Mouse (Mus musculus) C2C12 (cell line): ENCODE results near the gene Nipa2. TPM values are rescaled to one million over a fixed set of nuclear protein-coding genes. Genes with fewer than 3 reads are reported as not detected.
A peak's percentile ranks its signal among the peaks of the same experiment; 100 is the strongest.

ENCODE experiments used
- H3K27me3 ChIP-seq: one replicate; pipeline ENCODE4 v1.6.1; 2011; ENCODE audit not compliant: control insufficient read depth, insufficient read depth, insufficient read length
- H3K36me3 ChIP-seq: one replicate; pipeline ENCODE4 v1.6.1; 2011; ENCODE audit not compliant: control insufficient read depth, insufficient read depth
- H3K4me3 ChIP-seq: one replicate; pipeline ENCODE4 v1.5.1; 2011; ENCODE audit warnings: mild to moderate bottlenecking, control low read depth; ENCODE audit not compliant: poor library complexity, insufficient read depth, severe bottlenecking
- H3K79me2 ChIP-seq: one replicate; pipeline ENCODE4 v1.6.1; 2011; ENCODE audit not compliant: control insufficient read depth, insufficient read depth
- H3K79me3 ChIP-seq: one replicate; pipeline ENCODE4 v1.6.1; 2011; ENCODE audit warnings: low read depth, control low read depth
- H3ac ChIP-seq: one replicate; pipeline ENCODE3; 2011; ENCODE audit warnings: low read depth; ENCODE audit not compliant: control insufficient read depth, insufficient read length
- CEBPB ChIP-seq: IDR thresholded peaks from one replicate; pipeline ENCODE4 v1.6.1; 2011; ENCODE audit warnings: low read depth, mild to moderate bottlenecking, control low read depth, moderate library complexity
- CTCF ChIP-seq: IDR thresholded peaks from one replicate; pipeline ENCODE4 v1.5.1; 2011; ENCODE audit not compliant: control insufficient read depth, insufficient read depth, insufficient read length
- FOSL1 ChIP-seq: IDR thresholded peaks from one replicate; pipeline ENCODE4 v1.8.0; 2011; ENCODE audit warnings: mild to moderate bottlenecking, low read length; ENCODE audit not compliant: poor library complexity, insufficient read depth, severe bottlenecking
- MAX ChIP-seq: IDR thresholded peaks from one replicate; pipeline ENCODE4 v1.6.1; 2011; ENCODE audit warnings: mild to moderate bottlenecking, control low read depth
- MYOD1 ChIP-seq: IDR thresholded peaks from one replicate; pipeline ENCODE4 v1.6.1; 2011; ENCODE audit warnings: low read depth; ENCODE audit not compliant: control insufficient read depth, insufficient read length
- MYOG ChIP-seq: IDR thresholded peaks from one replicate; pipeline ENCODE4 v1.6.1; 2011; ENCODE audit not compliant: control insufficient read depth, insufficient read length; ENCODE audit errors: extremely low read depth
- USF1 ChIP-seq: IDR thresholded peaks from one replicate; pipeline ENCODE4 v1.6.1; 2011; ENCODE audit warnings: low read depth, mild to moderate bottlenecking, control low read depth, moderate library complexity
- long read RNA-seq, 2 experiments: library from polyadenylated mRNA; unstranded; transcript quantifications; one replicate each; pipeline ENCODE4 v2.0.0; 2019 to 2020
- polyA plus RNA-seq: library from polyadenylated mRNA; unstranded; fragments of >200 nt; fragmentation: generic; extraction: Trizol; gene quantifications from one replicate; pipeline ENCODE4 v1.2.1, GENCODE M21; 2012; ENCODE audit warnings: missing spikeins

Nipa2 gene
- 17.2 TPM for polyA plus RNA-seq
- long read RNA-seq, experiment 1, transcript Nipa2-201 (7 exons, 3,197 nt) = major isoform, 12 of 16 reads
- long read RNA-seq, experiment 1, partial matches to known transcripts = 0 of 16 reads
- long read RNA-seq, experiment 1, other reads (novel, unspliced or antisense) = 4 of 16 reads
- long read RNA-seq, experiment 2, transcript Nipa2-201 (7 exons, 3,197 nt) = major isoform, 71 of 101 reads
- long read RNA-seq, experiment 2, transcript Nipa2-202 (6 exons, 3,039 nt) = minor isoform, 17 of 101 reads
- long read RNA-seq, experiment 2, partial matches to known transcripts = 0 of 101 reads
- long read RNA-seq, experiment 2, other reads (novel, unspliced or antisense) = 13 of 101 reads

GRCm38 (mm10) chr7:55962004-55962908, at the start of gene Nipa2:
Gene Nipa2 (minus strand): TSS chr7:55962476.
- TF ChIP-seq CEBPB (no peak), USF1 (peak; percentile 7), MAX (peak; percentile 16)
- H3K27me3 ChIP-seq = no peaks in the 10 kb centered on the region
- H3K36me3 ChIP-seq = no peaks in the 10 kb centered on the region
- H3K79me2 ChIP-seq = peaks cover 50% of the 10 kb centered on the region
- H3ac ChIP-seq = peak within 1 kb of the TSS; percentile 98
- H3K79me3 ChIP-seq = peaks cover 41% of the 10 kb centered on the region
- peak within 1 kb of the TSS; percentile 63 for H3K4me3 ChIP-seq

- H3K4me3 ChIP-seq = no peak overlapping the region
- H3K79me2 ChIP-seq = no peaks in the 10 kb centered on the region
- TF ChIP-seq FOSL1 (no peak), USF1 (no peak), MAX (no peak)
- no peaks in the 10 kb centered on the region for H3K36me3 ChIP-seq
- no peaks in the 10 kb centered on the region for H3K27me3 ChIP-seq
- no peak overlapping the region for H3ac ChIP-seq
- H3K79me3 ChIP-seq = no peaks in the 10 kb centered on the region
Observed at GRCm38 (mm10) chr7:56011018-56011333, 48.7 kb upstream of the Nipa2 start.

GRCm38 (mm10) chr7:56010318-56011017, 48.2 kb upstream of the Nipa2 start:
- Histone ChIP-seq H3K79me3 (no peaks in the 10 kb centered on the region), H3K27me3 (no peaks in the 10 kb centered on the region), H3K4me3 (no peak overlapping the region), H3ac (no peak overlapping the region), H3K36me3 (no peaks in the 10 kb centered on the region), H3K79me2 (no peaks in the 10 kb centered on the region)
- TF ChIP-seq MAX = no peak
- no peak for TF ChIP-seq FOSL1
- no peak for TF ChIP-seq MYOG
- no peak for TF ChIP-seq CEBPB
- no peak for TF ChIP-seq CTCF

GRCm38 (mm10) chr7:55998997-55999396, 36.7 kb upstream of the Nipa2 start:
- Histone ChIP-seq H3K79me3 (no peaks in the 10 kb centered on the region), H3K27me3 (no peaks in the 10 kb centered on the region), H3K36me3 (no peaks in the 10 kb centered on the region), H3K79me2 (no peaks in the 10 kb centered on the region), H3ac (no peak overlapping the region), H3K4me3 (no peak overlapping the region)
- TF ChIP-seq FOSL1 = no peak
- TF ChIP-seq MAX = no peak
- no peak for TF ChIP-seq MYOD1
- TF ChIP-seq MYOG = no peak
- no peak for TF ChIP-seq USF1
- no peak for TF ChIP-seq CTCF
- no peak for TF ChIP-seq CEBPB

- Histone ChIP-seq H3K4me3 (no peak overlapping the region), H3K27me3 (no peaks in the 10 kb centered on the region), H3K79me2 (no peaks in the 10 kb centered on the region), H3ac (no peak overlapping the region), H3K79me3 (no peaks in the 10 kb centered on the region), H3K36me3 (no peaks in the 10 kb centered on the region)
- TF ChIP-seq FOSL1 (no peak), MYOG (no peak), USF1 (no peak), MAX (no peak), MYOD1 (no peak), CTCF (no peak), CEBPB (no peak)
Observed at GRCm38 (mm10) chr7:55995013-55995412, 32.7 kb upstream of the Nipa2 start.
